Mouse (Mus musculus) midbrain, embryonic 12.5 days (tissue): Measurements from ENCODE around the gene Krt75. TPM values are rescaled to one million over a fixed set of nuclear protein-coding genes. Genes with fewer than 3 reads are reported as not detected.

Experiments used
- ATAC-seq: fragments of 200-750 bp; cut with Nextera tagmentation; 2 replicates; pipeline ENCODE4 v1.8.0; 2017; ENCODE audit warnings: low read depth, moderate TSS enrichment, moderate library complexity; ENCODE audit not compliant: low FRiP score
- H3K27ac ChIP-seq: fragments of 300-500 bp; sonication (generic); replicated peaks from 2 replicates; pipeline ENCODE4 v1.5.1; 2016; ENCODE audit warnings: mild to moderate bottlenecking
- H3K27me3 ChIP-seq: fragments of 300-500 bp; sonication (generic); 2 replicates; pipeline ENCODE4 v1.6.1; 2016; ENCODE audit warnings: mild to moderate bottlenecking
- H3K36me3 ChIP-seq: fragments of 300-500 bp; sonication (generic); 2 replicates; pipeline ENCODE4 v1.6.1; 2016
- H3K4me1 ChIP-seq: fragments of 300-500 bp; sonication (generic); 2 replicates; pipeline ENCODE4 v1.6.1; 2016
- H3K4me2 ChIP-seq: fragments of 300-500 bp; sonication (generic); replicated peaks from 2 replicates; pipeline ENCODE4 v1.6.1; 2016; ENCODE audit warnings: mild to moderate bottlenecking, moderate library complexity
- H3K4me3 ChIP-seq: fragments of 300-500 bp; sonication (generic); 2 replicates; pipeline ENCODE4 v1.5.1; 2016; ENCODE audit warnings: mild to moderate bottlenecking
- H3K9ac ChIP-seq: fragments of 300-500 bp; sonication (generic); replicated peaks from 2 replicates; pipeline ENCODE4 v1.6.1; 2016; ENCODE audit warnings: mild to moderate bottlenecking, moderate library complexity
- H3K9me3 ChIP-seq: fragments of 300-500 bp; sonication (generic); 2 replicates; pipeline ENCODE4 v1.6.1; 2016; ENCODE audit warnings: mild to moderate bottlenecking
- WGBS: fragments of 180-500 bp; shearing (Covaris S2); methylation state at CpG from one replicate; pipeline ENCODE4 v1.1.7; 2016; 5-methylcytosine and 5-hydroxymethylcytosine counted together
- polyA plus RNA-seq: library from polyadenylated mRNA; unstranded; fragments of >200 nt; fragmentation: Nextera tagmentation; extraction: Ambion mirVana; gene quantifications from 2 replicates; pipeline ENCODE4 v1.2.1, GENCODE M21; 2016

Krt75 gene
- polyA plus RNA-seq: not detected in 2 replicates

GRCm38 (mm10) chr15:101573796-101574345 is at the start of gene Krt75:
Krt75 (minus strand) TSS chr15:101573904.
- Histone ChIP-seq H3K9me3 (no peaks in the 10 kb centered on the region), H3K4me2 (no peak within 1 kb of the TSS), H3K27ac (no peak within 1 kb of the TSS), H3K4me3 (no peak within 1 kb of the TSS), H3K27me3 (no peaks in the 10 kb centered on the region; the same call in 1 of the 2 replicates), H3K36me3 (no peaks in the 10 kb centered on the region), H3K9ac (no peak within 1 kb of the TSS), H3K4me1 (no peaks in the 10 kb centered on the region)
- ATAC-seq: no peak
- 74% methylated on average over 15 of the region's 15 CpGs for WGBS

GRCm38 (mm10) chr15:101599123-101599522 is 25.4 kb upstream of the Krt75 start:
- no peak overlapping the region for H3K27ac ChIP-seq
- no peak overlapping the region for H3K4me3 ChIP-seq
- H3K9ac ChIP-seq: no peak overlapping the region
- WGBS: 71% methylated on average over 6 of the region's 6 CpGs
- no peaks in the 10 kb centered on the region for H3K27me3 ChIP-seq
- H3K4me2 ChIP-seq: no peak overlapping the region
- H3K4me1 ChIP-seq: no peaks in the 10 kb centered on the region
- no peaks in the 10 kb centered on the region for H3K36me3 ChIP-seq
- 0 out of 2 replicates have a peak, but pooled peaks cover under 1% of the 10 kb centered on the region for H3K9me3 ChIP-seq
- ATAC-seq: no peak

DNA sequence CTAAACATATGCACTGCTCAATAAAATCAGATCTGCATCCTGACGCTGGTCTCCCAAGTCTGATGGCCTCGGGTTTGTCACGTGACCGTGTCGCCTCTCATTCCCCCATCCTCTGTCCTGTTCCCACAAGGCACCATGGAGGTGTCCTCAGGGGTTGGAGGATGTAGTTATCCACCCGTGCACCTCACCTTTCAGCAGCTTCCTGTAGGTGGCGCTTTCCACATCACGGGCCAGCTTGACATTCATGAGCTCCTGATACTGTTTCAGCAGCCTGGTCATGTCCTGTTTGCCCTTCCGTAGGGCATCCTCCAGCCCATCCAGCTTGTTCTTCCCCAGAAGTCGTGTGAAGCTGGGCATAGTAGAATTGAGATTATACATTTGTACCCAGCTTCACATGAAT is 14.5 kb upstream of the Krt75 start:
- no peak for ATAC-seq
- H3K4me2 ChIP-seq: no peak overlapping the region
- H3K27me3 ChIP-seq: no peaks in the 10 kb centered on the region
- WGBS: 79% methylated on average over 10 of the region's 10 CpGs
- H3K9me3 ChIP-seq: no peaks in the 10 kb centered on the region
- H3K4me3 ChIP-seq: no peak overlapping the region
- no peaks in the 10 kb centered on the region for H3K36me3 ChIP-seq
- H3K27ac ChIP-seq: no peak overlapping the region
- no peak overlapping the region for H3K9ac ChIP-seq
- H3K4me1 ChIP-seq: no peaks in the 10 kb centered on the region

DNA sequence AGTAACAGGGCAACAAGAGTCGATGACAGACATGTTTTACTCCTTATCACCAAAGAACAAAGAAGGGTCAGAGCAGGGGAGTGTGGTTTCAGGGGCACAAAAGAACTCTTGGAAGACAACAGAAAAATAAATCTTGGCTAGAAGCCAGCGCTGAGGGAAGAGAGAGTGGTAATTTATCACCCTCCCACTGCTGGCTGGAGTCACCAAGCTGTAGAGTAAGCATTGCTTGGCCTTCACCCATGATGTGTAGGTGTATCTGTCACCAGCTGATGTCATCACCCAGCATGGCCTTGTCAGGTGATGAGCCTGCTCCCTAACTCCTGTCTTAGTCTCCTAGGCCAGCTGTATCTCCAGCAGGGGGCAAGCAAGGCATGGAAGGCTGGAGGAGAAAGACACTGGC is 10.8 kb upstream of the Krt75 start:
- 57% methylated on average over 2 of the region's 2 CpGs for WGBS
- H3K4me1 ChIP-seq: no peaks in the 10 kb centered on the region
- H3K9me3 ChIP-seq: no peaks in the 10 kb centered on the region
- no peak overlapping the region for H3K9ac ChIP-seq
- no peak for ATAC-seq
- H3K27ac ChIP-seq: no peak overlapping the region
- no peaks in the 10 kb centered on the region for H3K27me3 ChIP-seq
- H3K4me3 ChIP-seq: no peak overlapping the region
- H3K36me3 ChIP-seq: no peaks in the 10 kb centered on the region
- no peak overlapping the region for H3K4me2 ChIP-seq

DNA sequence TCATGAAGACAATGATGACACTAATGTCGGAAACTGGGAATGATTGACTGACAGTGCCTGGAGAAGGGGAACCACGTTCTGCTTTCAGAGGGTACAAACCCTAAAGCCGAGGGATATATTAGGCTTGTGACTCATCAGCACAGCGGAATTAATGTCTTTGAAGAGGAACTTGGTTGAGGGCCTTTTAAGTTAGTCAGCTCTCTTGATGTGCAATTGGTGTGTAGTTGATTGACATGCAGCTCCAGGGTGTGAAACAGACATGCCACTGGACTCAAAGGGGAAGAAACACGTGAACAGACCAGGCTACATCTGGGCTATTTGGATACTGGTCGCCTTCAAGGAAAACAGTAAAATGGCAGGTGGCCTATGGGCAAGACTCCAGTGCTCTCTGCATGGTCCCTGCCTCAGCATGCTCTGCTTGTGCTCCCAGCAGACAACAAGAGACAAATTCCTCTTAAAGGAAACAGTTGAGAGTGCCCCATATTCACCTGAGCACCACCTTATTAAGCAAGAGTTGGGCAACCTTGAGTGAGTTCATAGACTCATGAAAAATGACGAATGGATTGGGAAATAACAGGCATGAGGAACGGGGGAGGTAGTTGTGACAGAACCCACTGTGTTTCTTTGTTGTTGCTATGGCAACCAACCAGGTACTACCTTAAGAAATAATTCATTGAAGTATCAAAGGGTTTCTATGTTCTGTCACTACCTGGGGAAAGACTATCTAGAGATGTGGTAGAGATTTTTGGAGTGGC is 9.7 kb upstream of the Krt75 start:
- Histone ChIP-seq H3K4me3 (no peak overlapping the region), H3K4me2 (no peak overlapping the region), H3K9me3 (no peaks in the 10 kb centered on the region), H3K36me3 (no peaks in the 10 kb centered on the region), H3K27ac (no peak overlapping the region), H3K27me3 (no peaks in the 10 kb centered on the region), H3K4me1 (no peaks in the 10 kb centered on the region), H3K9ac (no peak overlapping the region)
- no peak for ATAC-seq
- WGBS: 84% methylated on average over 8 of the region's 8 CpGs

DNA sequence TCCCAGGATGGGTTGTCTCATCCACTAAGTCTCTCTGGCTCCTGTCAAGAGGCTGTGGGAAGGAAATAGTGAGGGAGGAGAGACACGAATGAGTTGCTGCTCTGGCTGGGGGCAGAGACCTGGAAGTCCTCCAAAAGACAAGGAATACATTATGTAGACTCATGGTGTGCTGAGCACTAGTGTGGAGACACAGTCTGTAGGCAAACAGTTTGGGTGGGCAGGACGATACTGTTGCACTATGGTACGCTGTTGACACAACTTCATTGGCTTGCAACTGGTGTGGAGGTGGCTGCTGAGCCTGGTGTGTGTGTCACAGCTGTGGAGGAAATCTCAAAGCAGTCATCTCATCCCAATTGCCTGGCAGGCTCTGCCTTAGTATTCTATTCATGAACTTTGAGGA is 8.0 kb upstream of the Krt75 start:
- Histone ChIP-seq H3K4me3 (no peak overlapping the region), H3K4me1 (no peaks in the 10 kb centered on the region), H3K36me3 (no peaks in the 10 kb centered on the region), H3K27me3 (no peaks in the 10 kb centered on the region), H3K4me2 (no peak overlapping the region), H3K9me3 (no peaks in the 10 kb centered on the region), H3K27ac (no peak overlapping the region), H3K9ac (no peak overlapping the region)
- ATAC-seq: no peak
- 84% methylated on average over 3 of the region's 3 CpGs for WGBS

DNA sequence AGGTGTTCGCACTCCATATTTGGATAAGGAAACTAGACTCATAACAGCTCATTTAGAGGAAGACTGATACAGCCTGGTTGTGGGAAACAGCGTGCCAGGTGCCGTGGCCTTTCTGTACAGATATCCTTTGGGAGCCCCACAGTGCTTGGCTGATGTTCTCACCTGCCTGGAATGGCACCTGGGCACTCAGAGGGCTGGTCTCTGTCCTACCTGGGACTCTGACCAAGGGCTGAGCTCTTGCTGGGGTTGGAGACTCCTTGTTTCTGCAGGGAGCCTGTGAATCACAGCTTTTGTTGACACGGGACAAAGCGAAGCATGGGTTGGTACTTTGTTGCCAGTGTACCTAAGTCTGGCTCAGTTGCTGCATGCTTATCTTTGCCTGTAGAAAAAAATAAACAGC is 1.8 kb upstream of the Krt75 start:
- Histone ChIP-seq H3K9me3 (no peaks in the 10 kb centered on the region), H3K9ac (no peak overlapping the region), H3K27me3 (no peaks in the 10 kb centered on the region; the same call in 1 of the 2 replicates), H3K36me3 (no peaks in the 10 kb centered on the region), H3K4me2 (no peak overlapping the region), H3K27ac (no peak overlapping the region), H3K4me1 (no peaks in the 10 kb centered on the region), H3K4me3 (no peak overlapping the region)
- 89% methylated on average over 5 of the region's 5 CpGs for WGBS
- ATAC-seq: no peak

GRCm38 (mm10) chr15:101567780-101568179 is 5.9 kb downstream of the Krt75 start:
- no peak for ATAC-seq
- H3K9ac ChIP-seq: no peak overlapping the region
- 47% methylated on average over 7 of the region's 7 CpGs for WGBS
- H3K4me3 ChIP-seq: no peak overlapping the region
- no peaks in the 10 kb centered on the region for H3K36me3 ChIP-seq
- no peaks in the 10 kb centered on the region for H3K4me1 ChIP-seq
- no peak overlapping the region for H3K4me2 ChIP-seq
- H3K27me3 ChIP-seq: no peaks in the 10 kb centered on the region; the same call in 1 of the 2 replicates
- H3K9me3 ChIP-seq: no peaks in the 10 kb centered on the region
- H3K27ac ChIP-seq: no peak overlapping the region

DNA sequence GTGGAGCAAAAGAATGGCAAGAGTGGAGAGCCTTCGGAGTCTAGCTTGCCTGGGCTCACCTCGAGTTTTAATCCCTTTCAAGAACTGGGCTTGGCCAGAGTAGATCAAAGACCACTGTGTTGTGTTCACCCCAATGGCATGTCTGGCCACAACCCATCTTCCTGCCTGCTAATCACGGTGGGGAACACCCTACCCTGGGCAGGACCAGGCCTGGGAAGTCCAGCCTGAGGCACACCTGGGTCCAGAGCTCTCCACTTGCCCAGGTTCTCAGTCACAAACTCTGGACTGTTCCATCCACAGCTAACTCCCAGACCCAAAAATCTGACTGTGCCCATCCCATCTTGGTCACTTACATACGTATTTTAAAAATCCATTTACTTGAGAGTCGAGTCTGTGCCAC is 10.9 kb downstream of the Krt75 start, which contains the start of gene Krt90:
Gene Krt90 (minus strand): TSS at position 101 of the 400 bp plus-strand sequence.
- no peak for ATAC-seq
- H3K9ac ChIP-seq: no peak within 1 kb of the TSS
- peaks cover 4% of the 10 kb centered on the region; the same call in 1 of the 2 replicates for H3K27me3 ChIP-seq
- H3K9me3 ChIP-seq: no peaks in the 10 kb centered on the region
- no peaks in the 10 kb centered on the region for H3K36me3 ChIP-seq
- peaks cover 9% of the 10 kb centered on the region for H3K4me1 ChIP-seq
- H3K4me2 ChIP-seq: no peak within 1 kb of the TSS
- H3K4me3 ChIP-seq: no peak within 1 kb of the TSS
- WGBS: 60% methylated on average over 5 of the region's 5 CpGs
- H3K27ac ChIP-seq: no peak within 1 kb of the TSS

GRCm38 (mm10) chr15:101558034-101558646 is 15.6 kb downstream of the Krt75 start:
- Histone ChIP-seq H3K4me3 (no peak overlapping the region), H3K27ac (no peak overlapping the region), H3K4me1 (peaks cover 15% of the 10 kb centered on the region), H3K9me3 (no peaks in the 10 kb centered on the region), H3K27me3 (peaks cover 8% of the 10 kb centered on the region), H3K36me3 (no peaks in the 10 kb centered on the region), H3K9ac (no peak overlapping the region), H3K4me2 (no peak overlapping the region)
- WGBS: 8% methylated on average over 7 of the region's 7 CpGs
- no peak for ATAC-seq

GRCm38 (mm10) chr15:101553169-101553568 is 20.5 kb downstream of the Krt75 start:
- 0 out of 2 replicates have a peak overlapping the region, but pooled peaks have one; percentile 6 for H3K9ac ChIP-seq
- no peak overlapping the region for H3K27ac ChIP-seq
- no peaks in the 10 kb centered on the region for H3K36me3 ChIP-seq
- 0 out of 2 replicates have a peak overlapping the region, but pooled peaks have one; percentile 5 for H3K4me3 ChIP-seq
- peak; percentile 38; the same call in 1 of the 2 replicates for ATAC-seq
- H3K9me3 ChIP-seq: no peaks in the 10 kb centered on the region
- H3K27me3 ChIP-seq: peaks cover 19% of the 10 kb centered on the region
- WGBS: 0% methylated on average over 11 of the region's 11 CpGs
- H3K4me1 ChIP-seq: peaks cover 16% of the 10 kb centered on the region
- peak overlapping the region; percentile 39 for H3K4me2 ChIP-seq

GRCm38 (mm10) chr15:101552188-101552587 is 21.5 kb downstream of the Krt75 start:
- H3K4me2 ChIP-seq: no peak overlapping the region
- 92% methylated on average over 8 of the region's 8 CpGs for WGBS

More at GRCm38 (mm10) chr15:101552188-101552587, 21.5 kb downstream of the Krt75 start:
- Histone ChIP-seq H3K36me3 (no peaks in the 10 kb centered on the region), H3K9me3 (no peaks in the 10 kb centered on the region), H3K9ac (no peak overlapping the region), H3K4me3 (no peak overlapping the region), H3K27ac (no peak overlapping the region), H3K27me3 (peaks cover 19% of the 10 kb centered on the region), H3K4me1 (peaks cover 11% of the 10 kb centered on the region; the same call in 1 of the 2 replicates)
- no peak for ATAC-seq
